Mouse (Mus musculus) embryonic facial prominence, embryonic 12.5 days (tissue): ENCODE data around the gene Tbc1d24. TPM values are rescaled to one million over a fixed set of nuclear protein-coding genes. Genes with fewer than 3 reads are reported as not detected.

Source experiments
- ATAC-seq: fragments of 200-750 bp; cut with Nextera tagmentation; 2 replicates; pipeline ENCODE4 v1.8.0; 2017; ENCODE audit not compliant: insufficient number of reproducible peaks, insufficient read depth, low FRiP score, low TSS enrichment
- H3K27ac ChIP-seq: fragments of 300-500 bp; sonication (generic); 2 replicates; pipeline ENCODE4 v1.5.1; 2016; ENCODE audit warnings: mild to moderate bottlenecking
- H3K27me3 ChIP-seq: fragments of 300-500 bp; sonication (generic); 2 replicates; pipeline ENCODE4 v1.6.1; 2016; ENCODE audit warnings: mild to moderate bottlenecking, moderate library complexity
- H3K36me3 ChIP-seq: fragments of 300-500 bp; sonication (generic); 2 replicates; pipeline ENCODE4 v1.6.1; 2016; ENCODE audit warnings: mild to moderate bottlenecking
- H3K4me1 ChIP-seq: fragments of 300-500 bp; sonication (generic); 2 replicates; pipeline ENCODE4 v1.6.1; 2016
- H3K4me2 ChIP-seq: fragments of 300-500 bp; sonication (generic); replicated peaks from 2 replicates; pipeline ENCODE4 v1.6.1; 2016; ENCODE audit warnings: mild to moderate bottlenecking, moderate library complexity
- H3K4me3 ChIP-seq: fragments of 300-500 bp; sonication (generic); 2 replicates; pipeline ENCODE4 v1.5.1; 2016; ENCODE audit warnings: mild to moderate bottlenecking
- H3K9ac ChIP-seq: fragments of 300-500 bp; sonication (generic); 2 replicates; pipeline ENCODE4 v1.6.1; 2016; ENCODE audit warnings: mild to moderate bottlenecking, moderate library complexity
- H3K9me3 ChIP-seq: fragments of 300-500 bp; sonication (generic); 2 replicates; pipeline ENCODE4 v1.6.1; 2016; ENCODE audit warnings: mild to moderate bottlenecking, moderate library complexity
- WGBS: fragments of 180-500 bp; shearing (Covaris S2); methylation state at CpG from one replicate; pipeline ENCODE4 v1.1.7; 2016; 5-methylcytosine and 5-hydroxymethylcytosine counted together
- polyA plus RNA-seq: library from polyadenylated mRNA; unstranded; fragments of >200 nt; fragmentation: Nextera tagmentation; extraction: Ambion mirVana; gene quantifications from 2 replicates; pipeline ENCODE4 v1.2.1, GENCODE M21; 2016

Gene Tbc1d24
- polyA plus RNA-seq, 1 experiment from 2014 or later = 8.9 TPM

- Histone ChIP-seq H3K4me3 (no peak overlapping the region), H3K27me3 (no peaks in the 10 kb centered on the region), H3K9me3 (no peaks in the 10 kb centered on the region), H3K36me3 (no peaks in the 10 kb centered on the region), H3K9ac (no peak overlapping the region), H3K27ac (no peak overlapping the region), H3K4me1 (peaks cover 15% of the 10 kb centered on the region), H3K4me2 (no peak overlapping the region)
- 77% methylated on average over 4 of the region's 4 CpGs for WGBS
- no peak for ATAC-seq
These were observed 6.1 kb downstream of the Tbc1d24 start for GRCm38 (mm10) chr17:24199252-24199651.

GRCm38 (mm10) chr17:24197032-24197824 lies 8.1 kb downstream of the Tbc1d24 start:
- no peaks in the 10 kb centered on the region for H3K27me3 ChIP-seq
- H3K9me3 ChIP-seq = no peaks in the 10 kb centered on the region
- H3K27ac ChIP-seq = no peak overlapping the region
- no peak overlapping the region for H3K9ac ChIP-seq
- 73% methylated on average over 15 of the region's 15 CpGs for WGBS
- no peak overlapping the region for H3K4me3 ChIP-seq
- ATAC-seq = no peak
- H3K36me3 ChIP-seq = no peaks in the 10 kb centered on the region
- no peak overlapping the region for H3K4me2 ChIP-seq
- H3K4me1 ChIP-seq = peaks cover 7% of the 10 kb centered on the region

- H3K9me3 ChIP-seq = no peaks in the 10 kb centered on the region
- peaks cover 7% of the 10 kb centered on the region for H3K4me1 ChIP-seq
- no peaks in the 10 kb centered on the region for H3K36me3 ChIP-seq
- H3K27me3 ChIP-seq = no peaks in the 10 kb centered on the region
- WGBS = 62% methylated on average over 2 of the region's 2 CpGs
- H3K4me3 ChIP-seq = no peak overlapping the region
- no peak overlapping the region for H3K9ac ChIP-seq
- H3K4me2 ChIP-seq = no peak overlapping the region
- H3K27ac ChIP-seq = no peak overlapping the region
- ATAC-seq = no peak
These were observed 10.0 kb downstream of the Tbc1d24 start for GRCm38 (mm10) chr17:24195349-24195748.

GRCm38 (mm10) chr17:24193769-24194168 lies 11.6 kb downstream of the Tbc1d24 start:
- Histone ChIP-seq H3K4me2 (no peak overlapping the region), H3K4me1 (peaks cover 7% of the 10 kb centered on the region), H3K27me3 (no peaks in the 10 kb centered on the region), H3K9me3 (no peaks in the 10 kb centered on the region), H3K36me3 (peaks cover 1% of the 10 kb centered on the region), H3K4me3 (no peak overlapping the region), H3K27ac (no peak overlapping the region), H3K9ac (no peak overlapping the region)
- ATAC-seq = no peak
- 79% methylated on average over 5 of the region's 5 CpGs for WGBS

- Histone ChIP-seq H3K4me3 (no peak overlapping the region), H3K4me2 (no peak overlapping the region), H3K9me3 (no peaks in the 10 kb centered on the region), H3K9ac (no peak overlapping the region), H3K27me3 (no peaks in the 10 kb centered on the region), H3K4me1 (peaks cover 7% of the 10 kb centered on the region), H3K27ac (no peak overlapping the region), H3K36me3 (peaks cover 4% of the 10 kb centered on the region)
- no peak for ATAC-seq
- 84% methylated on average over 8 of the region's 8 CpGs for WGBS
These were observed 12.1 kb downstream of the Tbc1d24 start for GRCm38 (mm10) chr17:24193268-24193667.

- no peak for ATAC-seq
- H3K9ac ChIP-seq = no peak overlapping the region
These were observed 12.5 kb downstream of the Tbc1d24 start for GRCm38 (mm10) chr17:24192848-24193247.

GRCm38 (mm10) chr17:24191481-24191880 lies 13.9 kb downstream of the Tbc1d24 start:
- 76% methylated on average over 4 of the region's 4 CpGs for WGBS
- no peak overlapping the region for H3K4me2 ChIP-seq
- H3K9ac ChIP-seq = no peak overlapping the region
- no peak overlapping the region for H3K4me3 ChIP-seq
- no peak overlapping the region for H3K27ac ChIP-seq
- no peak for ATAC-seq
- H3K27me3 ChIP-seq = no peaks in the 10 kb centered on the region
- H3K4me1 ChIP-seq = peaks cover 7% of the 10 kb centered on the region
- H3K9me3 ChIP-seq = no peaks in the 10 kb centered on the region
- peaks cover 4% of the 10 kb centered on the region for H3K36me3 ChIP-seq

More at GRCm38 (mm10) chr17:24192848-24193247, 12.5 kb downstream of the Tbc1d24 start:
- peaks cover 4% of the 10 kb centered on the region for H3K36me3 ChIP-seq
- H3K27ac ChIP-seq = no peak overlapping the region
- WGBS = 72% methylated on average over 8 of the region's 8 CpGs
- no peaks in the 10 kb centered on the region for H3K27me3 ChIP-seq
- no peaks in the 10 kb centered on the region for H3K9me3 ChIP-seq
- peaks cover 7% of the 10 kb centered on the region for H3K4me1 ChIP-seq
- H3K4me3 ChIP-seq = no peak overlapping the region
- H3K4me2 ChIP-seq = no peak overlapping the region

GRCm38 (mm10) chr17:24190934-24191333 lies 14.4 kb downstream of the Tbc1d24 start:
- no peak overlapping the region for H3K9ac ChIP-seq
- ATAC-seq = no peak
- H3K27me3 ChIP-seq = no peaks in the 10 kb centered on the region
- H3K27ac ChIP-seq = no peak overlapping the region
- H3K4me1 ChIP-seq = peaks cover 7% of the 10 kb centered on the region
- H3K9me3 ChIP-seq = no peaks in the 10 kb centered on the region
- peaks cover 6% of the 10 kb centered on the region for H3K36me3 ChIP-seq
- no peak overlapping the region for H3K4me2 ChIP-seq
- no peak overlapping the region for H3K4me3 ChIP-seq
- WGBS = 78% methylated on average over 2 of the region's 2 CpGs

- Histone ChIP-seq H3K4me1 (peaks cover 5% of the 10 kb centered on the region; the same call in 1 of the 2 replicates), H3K36me3 (no peaks in the 10 kb centered on the region), H3K4me2 (no peak overlapping the region), H3K9me3 (no peaks in the 10 kb centered on the region), H3K4me3 (no peak overlapping the region), H3K27ac (no peak overlapping the region), H3K9ac (no peak overlapping the region), H3K27me3 (no peaks in the 10 kb centered on the region)
- WGBS = 77% methylated on average over 3 of the region's 3 CpGs
- ATAC-seq = no peak
These were observed 31.1 kb downstream of the Tbc1d24 start for GRCm38 (mm10) chr17:24174259-24174658.

- H3K9me3 ChIP-seq = no peaks in the 10 kb centered on the region
- H3K36me3 ChIP-seq = no peaks in the 10 kb centered on the region
- 3% methylated on average over 3 of the region's 3 CpGs for WGBS
- H3K27ac ChIP-seq = no peak overlapping the region
- no peak overlapping the region for H3K4me3 ChIP-seq
- H3K9ac ChIP-seq = no peak overlapping the region
- no peak overlapping the region for H3K4me2 ChIP-seq
- no peak for ATAC-seq
- H3K4me1 ChIP-seq = peaks cover 5% of the 10 kb centered on the region; the same call in 1 of the 2 replicates
- no peaks in the 10 kb centered on the region for H3K27me3 ChIP-seq
These were observed 31.9 kb downstream of the Tbc1d24 start for GRCm38 (mm10) chr17:24173423-24173822.

- H3K27me3 ChIP-seq = no peaks in the 10 kb centered on the region
- H3K4me2 ChIP-seq = no peak overlapping the region
- H3K4me3 ChIP-seq = no peak overlapping the region
- no peaks in the 10 kb centered on the region for H3K9me3 ChIP-seq
- no peak for ATAC-seq
- 82% methylated on average over 4 of the region's 4 CpGs for WGBS
- peaks cover 6% of the 10 kb centered on the region; the same call in 1 of the 2 replicates for H3K36me3 ChIP-seq
- H3K27ac ChIP-seq = no peak overlapping the region
- H3K9ac ChIP-seq = no peak overlapping the region
- peaks cover 15% of the 10 kb centered on the region for H3K4me1 ChIP-seq
These were observed 33.6 kb downstream of the Tbc1d24 start for GRCm38 (mm10) chr17:24171738-24172137.

GRCm38 (mm10) chr17:24170729-24171128 lies 34.6 kb downstream of the Tbc1d24 start:
- Histone ChIP-seq H3K9ac (no peak overlapping the region), H3K27ac (peak overlapping the region; percentile 7; the same call in 1 of the 2 replicates), H3K36me3 (peaks cover 10% of the 10 kb centered on the region; the same call in 1 of the 2 replicates), H3K27me3 (no peaks in the 10 kb centered on the region), H3K4me1 (peaks cover 15% of the 10 kb centered on the region), H3K9me3 (no peaks in the 10 kb centered on the region), H3K4me2 (0 out of 2 replicates have a peak overlapping the region, but pooled peaks have one; percentile 83), H3K4me3 (no peak overlapping the region)
- WGBS = 77% methylated on average over 5 of the region's 5 CpGs
- no peak for ATAC-seq
